8 mouse cellular contexts compared by ENCODE assay signal in genomic region chr8:121949222-121949800, GRCm38 (mm10). TPM values are rescaled to one million over a fixed set of nuclear protein-coding genes. Genes with fewer than 3 reads are reported as not detected.
DNase-seq lines count a peak whose midpoint lies in the region; ATAC-seq lines count a peak whose summit lies in the region.

Banp (plus strand) TSS chr8:121949750.

- ATAC-seq in megakaryocyte, adult 5-6 weeks (ENCODE audit: poor library complexity, severe bottlenecking) = no peak
- ATAC-seq in heart, embryonic 14.5 days (ENCODE audit: insufficient number of reproducible peaks, insufficient read depth, low FRiP score, low read depth) = no peak
- no peak for ATAC-seq in neutrophil, adult 5-6 weeks (ENCODE audit: extremely low read depth, insufficient number of reproducible peaks, low FRiP score, poor library complexity, severe bottlenecking)

- H3K27ac ChIP-seq in heart, embryonic 14.5 days (replicated peaks in 1 of 2; ENCODE audit: control insufficient read depth in 1 of 2, insufficient read depth in 1 of 2, low read depth in 2 of 2, low read length in 2 of 2) = peak within 1 kb of the TSS; percentile 93 to 98

- intact Hi-C loops in left cerebral cortex, postnatal 4 days (cut with DNase I) = no loop called here

- peaks cover 74% of the 10 kb centered on the region for H3K4me1 ChIP-seq in megakaryocyte, embryonic 14.5 days
- peaks cover 22 to 43% of the 10 kb centered on the region in 2 experiments for H3K4me1 ChIP-seq in heart, embryonic 14.5 days (ENCODE audit: control insufficient read depth in 2 of 2, insufficient read depth in 2 of 2, low read length in 2 of 2)

- peaks cover 34% of the 10 kb centered on the region for H3K36me3 ChIP-seq in megakaryocyte, embryonic 14.5 days (replicated peaks; ENCODE audit: low read length)
- peaks cover 14% of the 10 kb centered on the region for H3K36me3 ChIP-seq in heart, embryonic 14.5 days (ENCODE audit: control insufficient read depth, insufficient read depth, low read length)

- H3K4me2 ChIP-seq in heart, embryonic 14.5 days (ENCODE audit: low read length) = peak within 1 kb of the TSS; percentile 94

- H3K4me3 ChIP-seq in megakaryocyte, embryonic 14.5 days (replicated peaks) = peak within 1 kb of the TSS; percentile 98
- H3K4me3 ChIP-seq in heart, embryonic 14.5 days (ENCODE audit: control insufficient read depth in 1 of 2, insufficient read depth in 1 of 2, low read depth in 1 of 2, low read length in 2 of 2) = peak within 1 kb of the TSS; percentile 91 to 92

- H3K27me3 ChIP-seq in megakaryocyte, embryonic 14.5 days (replicated peaks) = no peaks in the 10 kb centered on the region
- H3K27me3 ChIP-seq in heart, embryonic 14.5 days (ENCODE audit: control insufficient read depth, insufficient read depth, low read length) = no peaks in the 10 kb centered on the region

- no peak for DNase-seq in adrenal gland, adult 18-20 months (ENCODE audit: low spot score in 2 of 2)
- DNase-seq in adrenal gland, adult (ENCODE audit: inconsistent age in 2 of 2, low spot score in 1 of 2) = no peak
- DNase-seq in left cerebral cortex, postnatal 4 days = no peak
- DNase-seq in adipocyte (ENCODE audit: low spot score) = no peak

- 59% methylated on average over 6 of the region's 6 CpGs for WGBS in heart, embryonic 14.5 days

- no peaks in the 10 kb centered on the region for H3K9me3 ChIP-seq in megakaryocyte, embryonic 14.5 days
- no peaks in the 10 kb centered on the region for H3K9me3 ChIP-seq in heart, embryonic 14.5 days (ENCODE audit: control insufficient read depth, low read length)

- H3K9ac ChIP-seq in heart, embryonic 14.5 days (ENCODE audit: low read length) = peak within 1 kb of the TSS; percentile 99

RNA-seq across cellular contexts. Expression of gene Banp, which starts in this region (rescaled TPM):
- total RNA-seq in adrenal gland, adult 18-20 months (2021) = 10 to 100 TPM; 44.8 to 48.9 TPM
- polyA plus RNA-seq in megakaryocyte, embryonic 14.5 days (2012; ENCODE audit: insufficient read depth, low replicate concordance) = 47.5 and 119 TPM in 2 replicates
- 8.1 and 9.2 TPM in 2 replicates for total RNA-seq in megakaryocyte, adult 5-6 weeks (2015)
- total RNA-seq in megakaryocyte, adult 5-6 weeks (2017) = 21.3 and 28.7 TPM in 2 replicates
- polyA plus RNA-seq in heart, embryonic 14.5 days (2014; fragmentation: Nextera tagmentation; extraction: Ambion mirVana) = 21.2 and 24.8 TPM in 2 replicates
- total RNA-seq in left cerebral cortex, postnatal 4 days (2021) = 10 to 100 TPM; 30.2 to 30.7 TPM
- 46.5 and 88.3 TPM in 2 replicates for total RNA-seq in neutrophil, adult 5-6 weeks (2017)
